Mouse (Mus musculus) telencephalon, adult 2 months (tissue): ENCODE data around the gene Vcp.

Experiments used
- DNase-seq: peaks from one replicate; pipeline ENCODE4 v3.0.0-alpha.2; 2011; ENCODE audit warnings: low read depth, low spot score

The Vcp gene

DNA sequence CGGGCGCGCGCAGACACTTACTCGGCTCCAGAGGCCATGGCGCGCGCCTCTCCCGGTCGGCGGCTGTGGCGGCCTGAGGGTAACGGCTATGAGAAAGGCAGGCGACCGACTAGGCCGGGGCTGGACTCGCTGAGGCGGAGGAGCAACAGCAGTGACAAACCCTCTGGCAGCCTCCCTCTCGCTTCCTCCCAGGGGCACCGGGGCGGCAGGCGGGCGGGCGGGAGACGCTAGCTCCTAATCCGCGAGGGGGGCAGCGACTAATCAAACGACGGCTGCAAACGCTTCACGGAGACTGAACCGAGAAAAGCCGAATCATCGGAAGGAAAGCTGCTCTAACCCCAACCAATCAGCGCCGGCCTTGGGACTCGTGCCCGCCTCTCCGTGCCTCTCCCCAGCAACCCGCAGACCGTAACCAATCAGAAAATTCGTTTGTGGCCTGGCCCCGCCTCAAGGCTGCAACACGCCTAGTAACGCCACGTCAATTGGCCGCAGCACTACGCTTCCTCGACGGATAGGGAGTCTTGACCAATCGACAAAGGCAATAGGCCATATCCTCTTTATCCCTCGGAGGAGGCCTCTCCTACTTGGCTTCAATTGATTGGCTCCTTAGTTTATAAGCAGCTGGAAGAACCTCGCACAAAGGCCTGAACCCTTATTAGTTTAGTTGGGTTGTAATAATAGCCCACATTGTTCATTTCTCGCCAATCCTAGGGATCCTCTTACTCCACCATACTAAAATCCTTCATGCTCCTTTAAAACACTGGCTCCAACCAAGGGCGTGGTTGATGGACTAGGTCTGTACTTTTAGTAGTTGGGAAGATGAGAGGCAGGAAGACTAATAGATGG is at the start of gene Vcp:
Gene Vcp (minus strand): TSS at position 367 of the 846 bp plus-strand sequence.
- peak; percentile 99 for DNase-seq

- DNase-seq = peak; percentile 78
Measured at GRCm38 (mm10) chr4:43047231-43047630, 46.9 kb upstream of the Vcp start.

GRCm38 (mm10) chr4:43046607-43047006 is 46.3 kb upstream of the Vcp start:
- no peak for DNase-seq

GRCm38 (mm10) chr4:43045659-43046302 is 45.5 kb upstream of the Vcp start, which contains the start of gene Fam214b:
TSS of gene Fam214b (minus strand) at chr4:43046220.
- DNase-seq = peak; percentile 89

- DNase-seq = no peak
Measured at GRCm38 (mm10) chr4:43045285-43045658, 45.0 kb upstream of the Vcp start.

DNA sequence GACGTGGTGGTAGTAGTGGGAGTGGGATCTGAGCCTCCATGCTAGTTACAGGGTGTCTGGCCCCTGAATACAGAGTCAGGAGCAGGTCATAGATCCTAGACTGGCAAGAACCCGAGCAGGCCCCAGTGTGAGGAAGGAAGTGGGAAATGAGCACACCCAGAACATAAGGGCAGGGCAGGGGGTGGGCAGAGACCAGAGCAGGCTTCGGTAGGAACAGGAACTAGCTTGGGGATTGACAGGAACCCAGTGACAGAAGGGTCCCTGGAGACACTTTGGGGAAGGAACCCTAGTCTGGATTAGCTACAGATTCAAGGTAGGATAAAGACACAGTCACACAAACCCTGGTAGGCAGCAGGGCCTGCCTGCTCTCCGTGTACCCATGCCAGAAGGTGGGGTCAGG is 44.4 kb upstream of the Vcp start:
- no peak for DNase-seq

GRCm38 (mm10) chr4:43043644-43044357 is 43.5 kb upstream of the Vcp start:
- no peak for DNase-seq

DNA sequence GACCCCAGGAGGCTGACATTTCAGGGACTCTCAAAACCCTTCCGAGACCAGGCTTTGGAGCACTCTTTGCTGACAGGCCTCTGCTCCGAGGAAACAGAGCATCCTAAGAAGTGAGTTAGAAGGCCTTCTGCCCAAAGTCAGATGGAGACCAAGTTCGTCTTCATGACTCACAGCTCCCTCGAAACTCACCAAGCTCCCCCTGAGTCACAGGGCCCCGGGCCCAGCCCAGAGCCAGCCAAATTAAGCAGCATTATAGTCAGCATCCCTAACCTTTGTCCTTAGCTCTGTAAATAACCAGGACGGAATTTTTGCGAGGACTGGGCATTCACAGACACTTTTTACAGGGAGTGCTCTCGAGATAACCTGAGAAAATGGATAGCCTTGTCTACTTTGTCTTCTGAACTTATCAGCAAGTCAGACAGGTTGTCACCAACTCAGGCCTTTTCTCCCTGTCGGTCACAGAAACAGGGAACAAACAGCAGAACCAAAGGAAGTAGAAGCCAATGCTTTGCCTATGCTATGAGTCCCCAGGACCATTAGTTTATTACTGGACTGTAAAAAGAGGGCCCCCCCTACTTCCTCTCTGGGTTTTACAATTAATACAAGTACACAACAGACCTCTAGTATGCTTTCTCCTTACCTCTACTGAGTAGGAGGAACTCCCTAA is 40.7 kb upstream of the Vcp start:
- no peak for DNase-seq

DNA sequence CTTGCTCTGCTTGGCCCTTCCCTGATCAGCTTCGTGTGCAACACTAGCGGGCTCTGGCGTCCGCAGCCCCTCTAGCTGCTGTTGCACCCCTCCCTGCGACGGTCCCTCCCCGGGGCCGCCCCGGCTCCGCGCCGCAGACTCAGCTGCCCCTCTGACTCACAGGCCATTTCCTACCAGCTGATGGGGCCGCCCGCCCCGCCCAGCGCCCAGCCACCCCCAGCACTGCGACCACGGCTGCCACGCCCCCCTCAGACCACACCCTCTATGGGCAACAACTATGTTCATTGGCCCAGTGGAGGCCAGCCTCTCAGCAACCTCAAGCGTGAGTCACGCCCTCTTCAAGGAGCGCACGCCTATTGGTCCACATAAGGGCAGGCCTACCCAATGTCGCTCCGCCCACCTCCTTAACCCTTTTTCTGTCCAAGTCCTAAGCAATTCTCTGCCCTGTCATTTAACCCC is 39.8 kb upstream of the Vcp start:
- DNase-seq = peak; percentile 98

GRCm38 (mm10) chr4:43039609-43040008 is 39.3 kb upstream of the Vcp start:
- no peak for DNase-seq

GRCm38 (mm10) chr4:43038567-43039495 is 38.5 kb upstream of the Vcp start:
- DNase-seq = peak; percentile 61

GRCm38 (mm10) chr4:43037860-43038566 is 37.7 kb upstream of the Vcp start:
- no peak for DNase-seq

DNA sequence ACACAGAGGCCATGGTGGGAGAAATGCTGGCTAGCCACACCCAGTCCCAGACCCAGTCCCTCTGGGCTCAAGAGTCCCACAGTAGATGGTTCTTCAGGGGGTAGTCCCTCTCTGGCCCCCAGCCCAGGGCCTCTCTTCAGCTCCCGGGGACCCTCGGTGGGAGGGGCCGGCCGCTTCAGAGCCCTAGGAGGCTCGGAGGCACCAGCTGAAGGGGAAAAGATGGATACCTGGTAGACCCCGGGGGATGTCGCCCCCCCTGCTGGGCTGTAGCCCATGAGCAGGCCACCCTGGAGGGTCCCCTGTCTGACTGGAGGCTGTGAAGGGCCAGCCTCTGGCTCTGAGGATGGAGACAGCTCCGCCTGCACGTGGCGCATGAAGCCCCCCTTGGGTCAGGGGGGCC is 36.0 kb upstream of the Vcp start:
- no peak for DNase-seq

DNA sequence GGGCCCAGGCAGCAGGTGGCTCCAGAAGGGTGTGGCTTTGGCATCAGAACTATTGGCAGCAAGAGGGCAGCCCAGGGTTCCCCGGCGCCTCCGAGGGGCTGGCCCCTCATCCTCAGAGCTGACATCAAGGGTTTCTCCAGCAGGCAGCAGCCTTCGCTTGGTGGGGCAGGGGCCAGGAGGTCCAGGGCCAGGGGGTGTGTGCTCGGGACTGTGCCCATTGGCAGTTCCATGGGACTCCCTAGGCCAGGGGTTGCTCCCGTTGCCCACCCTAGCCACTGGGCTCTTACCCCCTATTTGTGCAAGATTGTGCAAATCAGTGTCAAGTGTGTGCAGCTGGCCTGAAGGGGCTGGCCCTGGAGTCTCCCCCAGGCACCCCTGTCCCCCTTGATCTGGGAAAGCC is 35.5 kb upstream of the Vcp start:
- DNase-seq = no peak

- no peak for DNase-seq
Measured at GRCm38 (mm10) chr4:43033481-43033880, 33.2 kb upstream of the Vcp start.

GRCm38 (mm10) chr4:43032501-43032900 is 32.2 kb upstream of the Vcp start:
- no peak for DNase-seq

GRCm38 (mm10) chr4:43031237-43031995 is 31.1 kb upstream of the Vcp start, which contains the start of gene Stoml2:
TSS of gene Stoml2 (minus strand) at chr4:43031710.
- DNase-seq = peak; percentile 98

- no peak for DNase-seq
Measured at GRCm38 (mm10) chr4:43030780-43031230, 30.5 kb upstream of the Vcp start.

GRCm38 (mm10) chr4:43030352-43030751 is 30.0 kb upstream of the Vcp start:
- DNase-seq = no peak
